ENCODE assay signal across 25 mouse cellular contexts in the genomic region with DNA sequence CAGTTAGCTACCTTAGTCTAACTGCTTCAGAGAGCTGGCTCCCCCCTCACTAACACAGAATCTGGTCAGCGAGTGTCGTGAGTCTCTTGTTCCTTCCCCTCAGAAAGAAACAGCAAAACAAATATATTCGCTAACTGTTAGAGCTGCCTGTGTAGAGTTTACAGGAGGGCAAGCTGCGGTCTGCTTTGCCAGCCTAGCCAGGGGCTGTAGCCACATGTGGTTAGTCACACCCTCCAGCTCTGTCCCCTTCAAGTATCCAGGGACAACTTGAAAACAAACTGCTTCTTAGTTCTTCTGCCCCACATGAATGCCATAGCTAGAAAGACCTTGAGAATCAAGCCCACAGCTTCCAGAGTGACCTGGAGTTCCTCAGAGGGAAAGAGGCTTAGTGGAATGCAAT. TPM values are rescaled to one million over a fixed set of nuclear protein-coding genes. Genes with fewer than 3 reads are reported as not detected.
A peak's percentile ranks its signal among the peaks of the same experiment; 100 is the strongest.
DNase-seq lines count a peak whose midpoint lies in the region; ATAC-seq and TF ChIP-seq lines count a peak whose summit lies in the region.
"Had no signal": no experiment of that assay in that cellular context is flagged by ENCODE, and none has a peak within 500 bp of the region (broad histone marks: within the 10 kb centered on the region; RNA-seq: fewer than 3 reads in every experiment).

No protein-coding gene starts in this region.

- no peaks in the 10 kb centered on the region for H3K9me3 ChIP-seq in heart, embryonic 14.5 days (ENCODE audit: control insufficient read depth, low read length)
- H3K9me3 ChIP-seq in heart, postnatal 0 days (replicated peaks; ENCODE audit: control insufficient read depth, low read length) = no peaks in the 10 kb centered on the region
- H3K9me3 ChIP-seq: forebrain, embryonic 13.5 days; hindbrain, embryonic 13.5 days; liver, embryonic 12.5 days; neural tube, embryonic 15.5 days had no signal

- H3K27ac ChIP-seq in heart, adult 2 months = peak overlapping the region; percentile 58
- peak overlapping the region; percentile 30 to 88; a peak in 3 of 4 replicates for H3K27ac ChIP-seq in heart, embryonic 14.5 days (replicated peaks in 1 of 2; ENCODE audit: control insufficient read depth in 1 of 2, insufficient read depth in 1 of 2, low read depth in 2 of 2, low read length in 2 of 2)
- H3K27ac ChIP-seq in heart, postnatal 0 days (ENCODE audit: low read depth) = peak overlapping the region; percentile 81
- H3K27ac ChIP-seq: forebrain, embryonic 13.5 days; hindbrain, embryonic 13.5 days; kidney, postnatal 0 days; liver, embryonic 12.5 days; neural tube, embryonic 15.5 days had no signal

- WGBS in heart, adult 2 months = 69% methylated on average over 4 of the region's 4 CpGs
- 46% methylated on average over 4 of the region's 4 CpGs for WGBS in heart, embryonic 14.5 days
- 51% methylated on average over 4 of the region's 4 CpGs for WGBS in heart, postnatal 0 days

- intact Hi-C loops in heart, adult 2 months (cut with DNase I) = no loop called here
- intact Hi-C loops in heart, postnatal 25 days (cut with DNase I) = no loop called here

- no peak for TF ChIP-seq EP300 in heart, adult 2 months (IDR thresholded peaks at IDR 0.05; ENCODE audit: insufficient read depth, low read depth, low read length)
- no peak for TF ChIP-seq EP300 in heart, postnatal 0 days (IDR thresholded peaks at IDR 0.05; ENCODE audit: low read depth)

- no peaks in the 10 kb centered on the region for H3K27me3 ChIP-seq in heart, adult 2 months (ENCODE audit: control insufficient read depth, insufficient read depth, low read length)
- H3K27me3 ChIP-seq in heart, embryonic 14.5 days (ENCODE audit: control insufficient read depth, insufficient read depth, low read length) = no peaks in the 10 kb centered on the region
- H3K27me3 ChIP-seq in heart, postnatal 0 days (ENCODE audit: control insufficient read depth, insufficient read depth, low read length) = no peaks in the 10 kb centered on the region
- H3K27me3 ChIP-seq: forebrain, embryonic 13.5 days; hindbrain, embryonic 13.5 days; liver, embryonic 12.5 days; neural tube, embryonic 15.5 days had no signal

- H3K79me2 ChIP-seq in heart, adult 2 months (replicated peaks; ENCODE audit: control insufficient read depth, insufficient read depth, low read length) = no peaks in the 10 kb centered on the region

- no peak for TF ChIP-seq CTCF in heart, adult 2 months (IDR thresholded peaks at IDR 0.05)
- no peak for TF ChIP-seq CTCF in heart, postnatal 0 days (IDR thresholded peaks at IDR 0.05; ENCODE audit: low read depth)

- no peak for TF ChIP-seq POLR2A in heart, adult 2 months (IDR thresholded peaks at IDR 0.05; ENCODE audit: insufficient read depth, low read depth, low read length)

- H3K36me3 ChIP-seq in heart, adult 2 months (ENCODE audit: control insufficient read depth, insufficient read depth, low read length) = no peaks in the 10 kb centered on the region
- H3K36me3 ChIP-seq in heart, embryonic 14.5 days (ENCODE audit: control insufficient read depth, insufficient read depth, low read length) = no peaks in the 10 kb centered on the region
- H3K36me3 ChIP-seq in heart, postnatal 0 days (replicated peaks; ENCODE audit: control insufficient read depth, insufficient read depth, low read length) = peaks cover 10% of the 10 kb centered on the region; the same call in 1 of the 2 replicates
- H3K36me3 ChIP-seq: hindbrain, embryonic 13.5 days; liver, embryonic 12.5 days; neural tube, embryonic 15.5 days had no signal

- H3K4me2 ChIP-seq in heart, embryonic 14.5 days (ENCODE audit: low read length) = no peak overlapping the region
- H3K4me2 ChIP-seq in heart, postnatal 0 days (ENCODE audit: low read depth, low read length) = no peak overlapping the region
- H3K4me2 ChIP-seq: forebrain, embryonic 13.5 days; hindbrain, embryonic 13.5 days; liver, embryonic 12.5 days; neural tube, embryonic 15.5 days had no signal

- H3K4me3 ChIP-seq in heart, adult 2 months = no peak overlapping the region
- no peak overlapping the region for H3K4me3 ChIP-seq in heart, embryonic 14.5 days (ENCODE audit: control insufficient read depth in 1 of 2, insufficient read depth in 1 of 2, low read depth in 1 of 2, low read length in 2 of 2)
- no peak overlapping the region for H3K4me3 ChIP-seq in heart, postnatal 0 days (ENCODE audit: low read depth, low read length)
- H3K4me3 ChIP-seq: forebrain, embryonic 13.5 days; hindbrain, embryonic 13.5 days; liver, embryonic 12.5 days; neural tube, embryonic 15.5 days had no signal

- H3K9ac ChIP-seq in heart, adult 2 months (ENCODE audit: low read depth, low read length) = no peak overlapping the region
- H3K9ac ChIP-seq in heart, embryonic 14.5 days (ENCODE audit: low read length) = no peak overlapping the region
- no peak overlapping the region for H3K9ac ChIP-seq in heart, postnatal 0 days (replicated peaks; ENCODE audit: low read depth, low read length)
- H3K9ac ChIP-seq: forebrain, embryonic 13.5 days; hindbrain, embryonic 13.5 days; liver, embryonic 12.5 days; liver, postnatal 0 days; neural tube, embryonic 15.5 days had no signal

- H3K4me1 ChIP-seq in heart, adult 2 months (ENCODE audit: control insufficient read depth, insufficient read depth, low read length) = peaks cover 4% of the 10 kb centered on the region; the same call in 1 of the 2 replicates
- H3K4me1 ChIP-seq in heart, embryonic 14.5 days (ENCODE audit: control insufficient read depth in 2 of 2, insufficient read depth in 2 of 2, low read length in 2 of 2) = peaks cover 12 to 20% of the 10 kb centered on the region in 2 experiments
- 0 out of 2 replicates have a peak, but pooled peaks cover 9% of the 10 kb centered on the region for H3K4me1 ChIP-seq in heart, postnatal 0 days (ENCODE audit: control insufficient read depth, insufficient read depth)
- H3K4me1 ChIP-seq: forebrain, embryonic 13.5 days; hindbrain, embryonic 13.5 days; neural tube, embryonic 15.5 days had no signal

- ATAC-seq in heart, embryonic 14.5 days (ENCODE audit: insufficient number of reproducible peaks, insufficient read depth, low FRiP score, low read depth) = no peak
- ATAC-seq in heart, postnatal 0 days (ENCODE audit: insufficient read depth, low read depth) = no peak
- ATAC-seq: CD4-positive, CD25-positive, alpha-beta regulatory T cell, adult 4 months; forebrain, embryonic 13.5 days; intestine, embryonic 16.5 days; liver, embryonic 12.5 days; liver, postnatal 0 days had no signal

- no peak for DNase-seq in heart, adult 2 months
- no peak for DNase-seq in heart, adult 9 months (ENCODE audit: low spot score in 2 of 2)
- no peak for DNase-seq in heart, postnatal 25 days (ENCODE audit: low spot score)
- peak; percentile 11 for DNase-seq in 3134 (ENCODE audit: extremely low read depth, insufficient read length, low spot score)
- DNase-seq in heart, postnatal 0 days (ENCODE audit: low spot score) = no peak
- no peak for DNase-seq in adrenal gland, adult 18-20 months (ENCODE audit: low spot score in 2 of 2)
- DNase-seq: adrenal gland, postnatal 36 days; cerebellum, adult 2 months; cerebellum, postnatal 14 days; gastrocnemius, postnatal 10 days; kidney, adult 8-10 months; layer of hippocampus, postnatal 36 days; left cerebral cortex, postnatal 4 days; liver, postnatal 0 days; midbrain, embryonic 14.5 days; retina, postnatal 1 day; right cerebral cortex, postnatal 14 days had no signal

RNA-seq across cellular contexts. Expression of a gene that starts 22.5 kb away (rescaled TPM):
- 1 to 10 TPM; 6.6 to 7.4 TPM for total RNA-seq in heart, adult 2 months (2021)
- 4.9 and 6.6 TPM in 2 replicates for polyA plus RNA-seq in heart, adult 2 months (2012; rRNA removed)
- 11.6 and 11.7 TPM in 2 replicates for polyA plus RNA-seq in heart, embryonic 14.5 days (2014; fragmentation: Nextera tagmentation; extraction: Ambion mirVana)
- total RNA-seq in heart, postnatal 25 days (2021) = 1 to 10 TPM; 5.9 to 6.8 TPM
- 8.8 and 13.0 TPM in 2 replicates for total RNA-seq in heart, postnatal 0 days (2014; rRNA removed; ENCODE audit: low replicate concordance)
- 4.4 and 5.5 TPM in 2 replicates for polyA plus RNA-seq in heart, postnatal 0 days (2015; fragmentation: Nextera tagmentation; extraction: Ambion mirVana)
- total RNA-seq in adrenal gland, adult 18-20 months (2021) = 10 to 100 TPM; 26.7 to 42.6 TPM

RNA-seq across cellular contexts. Expression of a gene that starts 26.3 kb away (rescaled TPM):
- total RNA-seq in heart, adult 2 months (2021) = 10 to 100 TPM; 22.6 to 27.0 TPM
- polyA plus RNA-seq in heart, adult 2 months (2012; rRNA removed) = 16.8 and 20.6 TPM in 2 replicates
- 8.2 and 10.5 TPM in 2 replicates for polyA plus RNA-seq in heart, embryonic 14.5 days (2014; fragmentation: Nextera tagmentation; extraction: Ambion mirVana)
- total RNA-seq in heart, postnatal 25 days (2021) = 10 to 100 TPM; 20.9 to 25.4 TPM
- total RNA-seq in heart, postnatal 0 days (2014; rRNA removed; ENCODE audit: low replicate concordance) = 3.1 and 24.2 TPM in 2 replicates
- polyA plus RNA-seq in heart, postnatal 0 days (2015; fragmentation: Nextera tagmentation; extraction: Ambion mirVana) = 19.1 and 28.4 TPM in 2 replicates
- 10 to 100 TPM in 1 of 2 experiments, 1 to 10 TPM in 1; 3.4 to 14.2 TPM for total RNA-seq in adrenal gland, adult 18-20 months (2021)

RNA-seq across cellular contexts. Expression of a gene that starts 48.9 kb away (rescaled TPM):
- 10 to 100 TPM; 68.6 to 80.4 TPM for total RNA-seq in heart, adult 2 months (2021)
- polyA plus RNA-seq in heart, adult 2 months (2012; rRNA removed) = 20.4 and 37.3 TPM in 2 replicates
- polyA plus RNA-seq in heart, embryonic 14.5 days (2014; fragmentation: Nextera tagmentation; extraction: Ambion mirVana) = 50.0 and 53.6 TPM in 2 replicates
- 10 to 100 TPM; 58.5 to 64.7 TPM for total RNA-seq in heart, postnatal 25 days (2021)
- 90.6 and 98.7 TPM in 2 replicates for total RNA-seq in heart, postnatal 0 days (2014; rRNA removed; ENCODE audit: low replicate concordance)
- 44.0 and 50.3 TPM in 2 replicates for polyA plus RNA-seq in heart, postnatal 0 days (2015; fragmentation: Nextera tagmentation; extraction: Ambion mirVana)
- 10 to 100 TPM; 44.6 to 50.4 TPM for total RNA-seq in adrenal gland, adult 18-20 months (2021)
